Mouse (Mus musculus): Measurements from ENCODE around the gene Gpr161.

- TF ChIP-seq CTCF (IDR thresholded peaks at IDR 0.05; ENCODE audit: low read depth, low read length) (no peak), POLR2A (IDR thresholded peaks at IDR 0.05; ENCODE audit: insufficient read depth, low read length) (no peak)
Observed at GRCm38 (mm10) chr1:165301108-165301507, 5.5 kb downstream of the Gpr161 start.

All from ES-Bruce4 (cell line).